Mouse (Mus musculus): Measurements from ENCODE around the gene Ccdc63.
"Not testable (repeated sequence)": the region's sequence is repeated elsewhere in the genome, so short reads cannot be mapped to it uniquely, and the experiment has no call there.

Ccdc63 gene

DNA sequence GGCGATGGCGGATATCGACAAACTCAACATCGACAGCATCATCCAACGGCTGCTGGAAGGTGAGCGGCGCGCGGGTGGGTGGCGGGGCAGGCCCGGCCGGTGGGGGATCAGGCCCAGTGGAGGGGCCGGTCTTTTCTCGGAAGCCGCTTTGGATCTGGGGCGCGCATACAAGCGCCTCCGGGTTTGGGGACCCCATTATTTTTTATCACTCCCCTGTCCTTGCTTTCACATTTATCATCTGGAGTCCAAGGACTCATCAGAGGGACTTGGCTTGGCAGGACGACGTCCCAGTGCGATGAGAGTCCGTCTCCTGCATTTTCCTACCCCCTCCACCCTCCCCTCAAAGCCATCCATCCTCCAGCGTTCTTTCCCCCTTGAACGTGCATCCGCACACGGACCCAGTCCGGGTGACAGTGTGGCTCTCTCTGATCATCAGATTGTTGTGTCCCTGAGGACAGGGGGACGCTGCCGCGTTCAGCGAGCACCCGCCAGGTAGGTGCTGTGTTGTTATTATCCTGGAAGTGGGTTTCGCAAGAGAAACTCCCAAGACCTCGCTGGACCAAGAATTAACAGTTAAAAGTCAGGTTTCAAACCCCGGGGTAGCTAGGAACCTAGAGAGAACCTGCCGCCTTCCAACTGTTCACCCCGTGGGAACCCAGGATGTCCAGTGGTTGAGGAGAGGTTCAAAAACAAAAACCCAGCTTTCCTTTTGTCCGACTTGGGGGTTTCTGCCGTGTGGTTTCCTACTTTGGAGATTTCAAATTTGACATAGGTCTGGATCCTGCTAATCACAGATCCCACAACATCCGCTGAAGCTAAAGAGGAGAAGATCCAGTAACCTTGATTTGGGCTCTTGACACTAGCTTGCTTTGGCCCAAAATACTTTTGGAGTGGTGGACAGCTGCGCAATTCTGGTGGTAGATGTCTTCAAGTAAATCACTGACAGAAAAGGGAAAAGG lies 18.2 kb upstream of the Ccdc63 start:
- Histone ChIP-seq H3K36me3 (ENCODE audit: control insufficient read depth, insufficient read depth, low read length, poor library complexity, severe bottlenecking) (no peaks in the 10 kb centered on the region), H3K27me3 (ENCODE audit: control insufficient read depth, insufficient read depth, low read length, poor library complexity, severe bottlenecking) (no peaks in the 10 kb centered on the region)
- DNase-seq (ENCODE audit: low read depth, low spot score): peak; percentile 19

DNA sequence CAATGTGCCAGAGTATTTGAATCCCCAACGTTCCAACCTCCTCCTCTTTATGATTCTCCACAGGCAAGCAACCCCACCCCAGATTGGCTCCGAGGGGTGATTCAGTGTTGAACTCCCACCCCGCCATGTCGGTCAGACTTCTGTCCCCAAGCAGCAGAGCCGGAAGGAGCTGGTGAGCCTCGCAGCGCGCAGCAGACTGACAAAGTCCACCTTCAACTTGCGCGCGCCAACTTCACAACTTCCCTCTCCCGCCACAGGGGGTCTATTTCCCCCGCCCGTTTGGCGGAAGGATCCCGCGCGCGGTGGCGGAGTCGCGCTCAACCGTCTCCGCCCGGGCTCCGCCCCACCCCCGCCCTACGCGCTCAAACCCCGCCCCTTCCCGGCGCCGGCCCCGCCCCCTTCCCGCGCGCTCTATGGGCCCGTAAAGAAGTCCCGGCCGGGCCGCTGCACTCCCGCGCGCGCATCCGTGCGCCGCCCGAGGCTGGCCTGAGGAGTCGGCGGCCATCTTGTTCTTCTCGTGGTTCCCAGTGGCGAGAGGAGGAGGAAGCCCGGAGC lies 17.3 kb upstream of the Ccdc63 start, which contains the start of gene Ppp1cc:
TSS of gene Ppp1cc (plus strand) at position 452 of the 555 bp plus-strand sequence.
- no peaks in the 10 kb centered on the region for H3K36me3 ChIP-seq (ENCODE audit: control insufficient read depth, insufficient read depth, low read length, poor library complexity, severe bottlenecking)
- peak; percentile 96 for DNase-seq (ENCODE audit: low read depth, low spot score)

DNA sequence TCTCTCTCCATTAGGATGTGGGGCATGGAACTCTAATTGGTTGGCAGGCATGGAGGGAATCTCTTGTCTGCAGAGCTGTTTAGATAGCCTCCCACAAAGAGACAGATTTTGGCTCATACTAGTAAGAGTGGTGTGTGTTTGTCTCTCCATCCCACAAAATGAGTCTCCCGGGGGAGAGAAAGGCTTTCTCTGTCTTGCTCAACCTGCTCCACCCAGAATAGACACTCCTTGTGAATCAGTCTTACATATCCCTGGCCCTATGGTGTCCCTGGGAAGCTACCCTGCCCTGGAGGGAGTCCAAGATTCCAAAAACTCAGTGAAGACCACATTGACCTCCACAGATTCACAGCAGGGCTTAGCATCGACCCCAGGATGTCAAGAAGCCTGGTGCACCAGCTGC lies 15.9 kb upstream of the Ccdc63 start:
- Histone ChIP-seq H3K27me3 (ENCODE audit: control insufficient read depth, insufficient read depth, low read length, poor library complexity, severe bottlenecking) (no peaks in the 10 kb centered on the region), H3K36me3 (ENCODE audit: control insufficient read depth, insufficient read depth, low read length, poor library complexity, severe bottlenecking) (no peaks in the 10 kb centered on the region)
- DNase-seq (ENCODE audit: low read depth, low spot score): no peak

More for the DNA sequence above, 17.3 kb upstream of the Ccdc63 start, which contains the start of gene Ppp1cc:
- H3K27me3 ChIP-seq (ENCODE audit: control insufficient read depth, insufficient read depth, low read length, poor library complexity, severe bottlenecking): no peaks in the 10 kb centered on the region

DNA sequence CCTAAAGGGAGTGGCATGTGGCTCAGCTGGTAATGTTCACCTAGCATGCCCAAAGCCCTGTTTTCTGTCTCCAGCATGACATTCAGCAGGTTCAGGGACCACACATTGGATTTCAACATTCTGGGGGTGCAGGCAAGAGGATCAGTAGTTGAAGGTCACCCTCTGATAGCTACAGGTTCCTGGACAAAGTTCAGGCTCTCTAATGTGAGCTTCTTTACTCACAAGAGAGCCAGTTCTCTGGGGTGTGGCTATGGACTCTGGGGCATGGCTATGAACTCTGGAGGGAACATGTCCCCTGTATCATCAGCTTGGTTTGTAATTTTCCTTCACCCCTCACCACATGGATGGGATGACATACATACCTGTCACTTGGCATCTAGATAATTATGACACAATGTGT lies 15.0 kb upstream of the Ccdc63 start:
- no peaks in the 10 kb centered on the region for H3K27me3 ChIP-seq (ENCODE audit: control insufficient read depth, insufficient read depth, low read length, poor library complexity, severe bottlenecking)
- DNase-seq (ENCODE audit: low read depth, low spot score): no peak
- H3K36me3 ChIP-seq (ENCODE audit: control insufficient read depth, insufficient read depth, low read length, poor library complexity, severe bottlenecking): no peaks in the 10 kb centered on the region

DNA sequence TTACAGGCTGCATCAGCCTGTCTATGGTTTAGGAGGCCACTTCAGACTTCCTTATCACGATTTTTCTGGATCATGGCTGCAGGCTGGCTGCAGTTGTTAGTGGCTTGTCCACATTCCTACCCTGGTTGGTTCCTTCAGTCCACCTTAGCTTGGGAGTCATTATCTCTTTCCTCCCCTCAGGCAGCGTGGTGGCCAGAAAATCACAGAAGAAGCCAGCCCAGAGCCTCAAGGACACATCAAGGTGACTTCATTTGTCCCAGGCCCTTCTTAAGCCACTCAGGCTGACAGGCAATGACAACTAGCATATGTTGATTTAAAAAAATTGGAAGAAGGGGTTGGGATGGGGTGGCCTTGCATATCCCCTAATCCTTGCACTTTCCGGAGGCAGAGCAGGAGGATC lies 14.2 kb upstream of the Ccdc63 start:
- H3K27me3 ChIP-seq (ENCODE audit: control insufficient read depth, insufficient read depth, low read length, poor library complexity, severe bottlenecking): no peaks in the 10 kb centered on the region
- no peak for DNase-seq (ENCODE audit: low read depth, low spot score)
- no peaks in the 10 kb centered on the region for H3K36me3 ChIP-seq (ENCODE audit: control insufficient read depth, insufficient read depth, low read length, poor library complexity, severe bottlenecking)

DNA sequence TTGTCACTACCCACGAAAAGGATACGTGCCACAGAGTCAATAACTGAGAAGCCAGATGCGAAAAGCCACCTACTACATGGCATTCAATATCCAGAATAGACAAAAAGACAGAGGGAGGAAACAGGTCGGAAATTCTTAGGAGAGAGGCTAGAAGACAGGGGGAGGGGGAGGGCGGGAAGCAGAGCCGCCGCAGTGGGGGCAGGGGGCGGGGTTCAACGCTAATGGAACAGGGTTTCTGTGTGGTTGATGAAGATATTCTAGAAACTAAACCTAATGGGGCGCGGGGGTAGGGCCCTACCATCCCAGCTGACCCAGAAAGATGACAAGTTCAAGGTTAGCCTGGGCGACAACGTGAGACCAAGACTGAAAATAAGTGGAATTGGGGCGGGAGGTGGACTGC lies 13.4 kb upstream of the Ccdc63 start:
- H3K36me3 ChIP-seq (ENCODE audit: control insufficient read depth, insufficient read depth, low read length, poor library complexity, severe bottlenecking): no peaks in the 10 kb centered on the region
- no peaks in the 10 kb centered on the region for H3K27me3 ChIP-seq (ENCODE audit: control insufficient read depth, insufficient read depth, low read length, poor library complexity, severe bottlenecking)
- DNase-seq (ENCODE audit: low read depth, low spot score): no peak

DNA sequence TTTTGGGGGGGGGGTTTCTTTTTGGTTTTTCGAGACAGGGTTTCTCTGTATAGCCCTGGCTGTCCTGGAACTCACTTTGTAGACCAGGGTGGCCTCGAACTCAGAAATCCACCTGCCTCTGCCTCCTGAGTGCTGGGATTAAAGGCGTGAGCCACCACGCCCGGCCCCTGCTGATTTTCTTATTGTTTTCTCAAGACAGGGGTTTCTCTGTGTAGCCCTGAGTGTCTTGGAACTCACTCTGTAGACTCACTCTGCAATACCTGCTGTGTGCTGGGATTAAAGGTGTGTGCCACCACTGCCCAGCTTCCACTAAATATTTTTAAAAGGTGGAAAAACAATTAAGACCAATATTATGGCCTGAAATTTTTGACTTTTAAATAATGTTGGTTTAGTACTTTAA lies 11.9 kb upstream of the Ccdc63 start:
- H3K36me3 ChIP-seq (ENCODE audit: control insufficient read depth, insufficient read depth, low read length, poor library complexity, severe bottlenecking); H3K27me3 ChIP-seq (ENCODE audit: control insufficient read depth, insufficient read depth, low read length, poor library complexity, severe bottlenecking); DNase-seq (ENCODE audit: low read depth, low spot score): not testable (repeated sequence)

DNA sequence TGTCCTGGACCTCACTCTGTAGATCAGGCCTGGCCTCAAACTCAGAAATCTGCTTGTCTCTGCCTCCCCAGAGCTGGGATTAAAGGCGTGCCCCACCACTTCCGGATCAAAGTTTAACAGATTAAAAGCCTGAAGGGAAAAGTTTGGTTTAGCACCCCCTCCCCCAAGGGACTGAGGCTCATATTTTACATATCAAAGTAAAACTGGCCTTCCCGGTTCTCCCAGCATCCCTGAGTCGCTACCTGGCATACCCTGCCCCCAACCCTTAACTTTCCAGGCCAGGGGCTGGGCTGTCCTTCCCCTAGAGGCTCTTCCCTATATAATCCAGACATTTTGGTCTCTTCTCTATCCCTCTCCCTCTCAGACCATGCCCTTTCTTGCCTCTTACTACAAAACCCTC lies 8.6 kb upstream of the Ccdc63 start:
- Histone ChIP-seq H3K36me3 (ENCODE audit: control insufficient read depth, insufficient read depth, low read length, poor library complexity, severe bottlenecking) (no peaks in the 10 kb centered on the region), H3K27me3 (ENCODE audit: control insufficient read depth, insufficient read depth, low read length, poor library complexity, severe bottlenecking) (no peaks in the 10 kb centered on the region)
- no peak for DNase-seq (ENCODE audit: low read depth, low spot score)

DNA sequence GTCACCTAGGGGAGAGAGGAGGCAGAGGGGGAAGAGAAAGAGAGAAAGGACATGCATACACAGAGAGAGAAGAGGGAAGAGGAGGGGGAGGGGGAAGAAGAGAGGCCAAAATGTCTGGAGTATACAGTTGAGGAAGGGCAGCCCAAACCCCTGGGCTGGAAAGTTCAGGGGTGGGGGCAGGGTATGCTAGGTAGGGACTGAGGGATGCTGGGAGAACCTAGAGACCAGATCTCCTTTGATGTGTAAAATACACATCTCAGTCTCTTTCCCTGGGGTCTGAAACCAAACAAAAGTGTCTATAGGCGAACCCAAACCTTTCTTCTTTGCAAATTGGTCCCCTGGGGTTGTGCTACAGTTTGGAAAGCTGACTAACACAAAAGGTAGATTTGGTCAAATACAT lies 7.5 kb upstream of the Ccdc63 start:
- H3K27me3 ChIP-seq (ENCODE audit: control insufficient read depth, insufficient read depth, low read length, poor library complexity, severe bottlenecking): no peaks in the 10 kb centered on the region
- no peaks in the 10 kb centered on the region for H3K36me3 ChIP-seq (ENCODE audit: control insufficient read depth, insufficient read depth, low read length, poor library complexity, severe bottlenecking)
- DNase-seq (ENCODE audit: low read depth, low spot score): no peak

DNA sequence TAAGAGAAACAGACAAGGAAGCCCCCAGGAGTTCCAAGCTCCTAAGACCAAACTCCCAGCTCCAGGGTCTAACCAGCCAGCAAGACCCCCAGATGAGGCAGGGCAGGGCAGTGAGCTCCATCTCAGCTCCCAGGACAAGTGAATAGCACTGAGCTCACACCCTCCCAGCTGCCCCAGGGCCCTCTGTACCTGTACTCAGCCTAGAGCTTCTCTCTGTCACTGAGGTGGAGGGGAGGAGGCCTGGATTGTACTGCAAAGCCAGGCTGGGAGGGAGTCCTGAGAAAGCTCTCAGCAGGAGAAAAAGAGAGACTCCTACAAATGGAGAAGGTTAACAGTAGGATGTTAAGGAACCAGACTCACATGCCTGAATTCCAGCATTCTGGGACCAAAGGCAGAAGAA lies 6.0 kb upstream of the Ccdc63 start:
- H3K36me3 ChIP-seq (ENCODE audit: control insufficient read depth, insufficient read depth, low read length, poor library complexity, severe bottlenecking): no peaks in the 10 kb centered on the region
- H3K27me3 ChIP-seq (ENCODE audit: control insufficient read depth, insufficient read depth, low read length, poor library complexity, severe bottlenecking): no peaks in the 10 kb centered on the region
- DNase-seq (ENCODE audit: low read depth, low spot score): no peak

DNA sequence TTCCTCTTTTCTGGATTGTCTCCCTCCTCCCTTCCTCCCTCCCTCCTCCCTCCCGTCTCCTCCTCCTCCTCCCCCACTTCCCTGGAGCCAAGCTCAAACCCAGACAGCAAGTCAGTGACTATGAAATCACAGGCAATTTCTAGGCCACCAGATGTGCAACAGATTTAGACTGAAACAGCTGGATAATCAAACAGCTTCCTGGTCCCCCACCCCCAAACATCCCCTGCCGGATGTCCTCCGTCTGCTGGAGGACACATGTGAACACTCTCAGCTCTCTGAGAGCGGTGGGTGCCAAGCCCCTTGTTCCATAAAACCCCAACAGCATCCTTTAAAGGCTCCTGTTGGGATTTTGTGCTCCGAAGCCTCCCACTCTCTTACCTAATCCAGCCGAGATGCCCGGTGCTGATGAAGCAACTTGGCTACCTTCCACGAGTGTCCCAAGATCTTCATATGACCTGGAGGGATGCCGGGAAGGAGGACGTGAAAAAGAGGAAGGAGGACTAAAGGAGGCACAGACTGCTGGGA lies 5.5 kb upstream of the Ccdc63 start:
- Histone ChIP-seq H3K36me3 (ENCODE audit: control insufficient read depth, insufficient read depth, low read length, poor library complexity, severe bottlenecking) (no peaks in the 10 kb centered on the region), H3K27me3 (ENCODE audit: control insufficient read depth, insufficient read depth, low read length, poor library complexity, severe bottlenecking) (no peaks in the 10 kb centered on the region)
- DNase-seq (ENCODE audit: low read depth, low spot score): no peak

DNA sequence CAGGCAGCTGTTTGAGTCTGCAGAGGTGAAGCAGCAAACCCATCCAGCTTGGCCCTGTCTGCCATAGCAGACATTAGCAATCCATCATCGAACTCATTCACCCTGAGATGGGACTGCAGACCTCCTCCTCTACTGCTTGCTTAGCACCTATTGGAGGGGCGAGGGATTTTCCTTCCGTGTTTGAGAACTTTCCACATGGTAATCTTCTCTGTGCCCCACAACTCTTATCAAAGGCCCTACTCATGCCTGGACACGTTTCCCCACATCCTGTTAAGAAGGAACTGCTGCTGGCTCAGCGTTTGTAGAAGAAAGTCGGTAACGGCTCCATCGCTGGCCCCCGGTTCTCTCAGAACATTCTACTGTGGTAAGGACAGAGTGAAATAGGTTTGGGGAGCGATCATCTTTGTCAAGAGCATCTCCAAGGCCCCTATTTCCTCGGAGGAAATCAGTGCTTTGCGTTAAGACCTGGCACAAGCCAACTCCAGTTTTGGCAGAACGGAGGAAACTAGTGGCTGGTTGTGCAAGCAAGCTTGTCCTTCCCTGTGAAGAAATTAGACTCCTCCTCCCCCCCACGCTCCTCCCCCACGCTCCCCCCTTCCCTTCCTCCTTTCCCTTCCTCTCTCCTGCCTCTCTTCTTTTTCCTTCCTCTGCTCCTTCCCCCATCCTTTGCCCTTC lies 4.9 kb upstream of the Ccdc63 start:
- H3K27me3 ChIP-seq (ENCODE audit: control insufficient read depth, insufficient read depth, low read length, poor library complexity, severe bottlenecking): no peaks in the 10 kb centered on the region
- no peaks in the 10 kb centered on the region for H3K36me3 ChIP-seq (ENCODE audit: control insufficient read depth, insufficient read depth, low read length, poor library complexity, severe bottlenecking)
- DNase-seq (ENCODE audit: low read depth, low spot score): peak; percentile 85

DNA sequence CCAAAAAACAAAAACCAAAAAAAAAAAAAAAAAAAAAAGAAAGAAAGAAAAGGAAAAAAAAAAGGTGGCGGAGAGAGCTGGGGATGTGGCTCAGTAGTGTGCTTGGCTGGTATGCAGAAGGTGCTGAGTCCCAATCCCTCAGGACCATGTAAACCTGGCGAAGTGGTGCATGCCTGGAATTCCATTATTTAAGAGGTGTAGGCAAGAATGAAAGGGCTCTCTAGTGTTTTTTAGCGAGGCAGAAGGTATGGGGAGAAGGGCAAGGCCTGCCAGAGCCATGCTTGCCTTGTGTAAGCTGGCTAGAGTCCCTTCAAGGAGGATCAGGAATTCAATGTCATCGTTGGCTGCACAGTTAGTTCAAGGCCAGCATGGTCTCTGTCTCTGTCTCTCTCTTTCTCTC lies 4.2 kb upstream of the Ccdc63 start:
- no peak for DNase-seq (ENCODE audit: low read depth, low spot score)
- no peaks in the 10 kb centered on the region for H3K36me3 ChIP-seq (ENCODE audit: control insufficient read depth, insufficient read depth, low read length, poor library complexity, severe bottlenecking)
- no peaks in the 10 kb centered on the region for H3K27me3 ChIP-seq (ENCODE audit: control insufficient read depth, insufficient read depth, low read length, poor library complexity, severe bottlenecking)

DNA sequence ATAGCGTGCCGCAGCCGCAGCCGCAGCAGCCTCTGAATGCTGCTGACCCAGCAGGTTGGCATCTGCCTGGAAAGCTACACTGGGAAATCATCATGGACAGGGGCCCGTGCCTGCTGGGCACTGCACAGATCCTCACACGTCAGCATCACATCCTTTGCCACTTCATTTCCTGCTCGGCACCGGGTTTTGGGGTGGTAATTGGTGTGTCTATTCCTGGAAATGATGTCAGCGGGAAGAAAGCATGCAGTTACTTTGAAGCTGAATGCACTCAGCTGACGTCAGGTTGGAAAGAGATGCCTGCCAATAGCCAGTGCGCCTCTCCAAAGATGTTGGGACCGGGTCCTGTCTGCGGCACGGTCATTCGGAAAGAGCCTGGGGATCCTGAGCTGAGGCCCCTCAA lies 2.9 kb upstream of the Ccdc63 start:
- Histone ChIP-seq H3K36me3 (ENCODE audit: control insufficient read depth, insufficient read depth, low read length, poor library complexity, severe bottlenecking) (no peaks in the 10 kb centered on the region), H3K27me3 (ENCODE audit: control insufficient read depth, insufficient read depth, low read length, poor library complexity, severe bottlenecking) (no peaks in the 10 kb centered on the region)
- DNase-seq (ENCODE audit: low read depth, low spot score): no peak
